Mouse (Mus musculus) monocyte, adult 5-6 weeks (primary cell): ENCODE results near the gene Insr. TPM values are rescaled to one million over a fixed set of nuclear protein-coding genes. Genes with fewer than 3 reads are reported as not detected.

ENCODE experiments used
- ATAC-seq: fragments of 153-309, 156-312 bp; replicated peaks from 2 replicates; pipeline ENCODE4 v1.8.0; 2017; ENCODE audit warnings: mild to moderate bottlenecking; ENCODE audit not compliant: low TSS enrichment, insufficient number of reproducible peaks, severe bottlenecking, poor library complexity, low FRiP score
- total RNA-seq: library from RNA; stranded (forward); fragments of 200-1000, 200-491, 200-594 nt; gene quantifications from 3 replicates; pipeline ENCODE4 v1.2.3, GENCODE M21; 2017

Insr gene
- total RNA-seq, 1 experiment from 2014 or later = 12.6 TPM

GRCm38 (mm10) chr8:3240725-3241124 lies 38.7 kb downstream of the Insr start:
- ATAC-seq = no peak

- ATAC-seq = no peak
Observed at GRCm38 (mm10) chr8:3239641-3240040, 39.8 kb downstream of the Insr start.

- no peak for ATAC-seq
Observed at GRCm38 (mm10) chr8:3238792-3239191, 40.6 kb downstream of the Insr start.

GRCm38 (mm10) chr8:3237319-3237718 lies 42.1 kb downstream of the Insr start:
- no peak for ATAC-seq

- ATAC-seq = no peak
Observed at GRCm38 (mm10) chr8:3236277-3236676, 43.1 kb downstream of the Insr start.

GRCm38 (mm10) chr8:3234569-3234968 lies 44.8 kb downstream of the Insr start:
- no peak for ATAC-seq

- ATAC-seq = no peak
Observed at GRCm38 (mm10) chr8:3232601-3233000, 46.8 kb downstream of the Insr start.

- no peak for ATAC-seq
Observed at GRCm38 (mm10) chr8:3230118-3231060, 49.0 kb downstream of the Insr start.

- no peak for ATAC-seq
Observed at GRCm38 (mm10) chr8:3227423-3227822, 52.0 kb downstream of the Insr start.

- ATAC-seq = no peak
Observed at GRCm38 (mm10) chr8:3225731-3226130, 53.7 kb downstream of the Insr start.

GRCm38 (mm10) chr8:3225184-3225583 lies 54.2 kb downstream of the Insr start:
- no peak for ATAC-seq

GRCm38 (mm10) chr8:3222636-3222965 lies 56.8 kb downstream of the Insr start:
- no peak for ATAC-seq

- ATAC-seq = no peak
Observed at GRCm38 (mm10) chr8:3221960-3222635, 57.3 kb downstream of the Insr start.

GRCm38 (mm10) chr8:3221047-3221959 lies 58.1 kb downstream of the Insr start:
- ATAC-seq = peak; percentile 93

GRCm38 (mm10) chr8:3220502-3220901 lies 58.9 kb downstream of the Insr start:
- ATAC-seq = no peak

- no peak for ATAC-seq
Observed at GRCm38 (mm10) chr8:3219921-3220411, 59.5 kb downstream of the Insr start.

GRCm38 (mm10) chr8:3219266-3219665 lies 60.2 kb downstream of the Insr start:
- ATAC-seq = no peak

- no peak for ATAC-seq
Observed at GRCm38 (mm10) chr8:3216541-3217092, 62.8 kb downstream of the Insr start.

GRCm38 (mm10) chr8:3215561-3215960 lies 63.9 kb downstream of the Insr start:
- no peak for ATAC-seq
